Mouse (Mus musculus) spleen, adult 2 months (tissue): Measurements from ENCODE around the gene Scfd2.

Experiments
- CTCF ChIP-seq: fragments of 200-500 bp; IDR thresholded peaks from 2 replicates; pipeline ENCODE4 v1.5.1; 2011; ENCODE audit warnings: mild to moderate bottlenecking, inconsistent platforms; ENCODE audit not compliant: insufficient read depth, insufficient read length, insufficient replicate concordance; ENCODE audit errors: extremely low read depth
- POLR2A ChIP-seq: fragments of 200-500 bp; IDR thresholded peaks from 2 replicates; pipeline ENCODE4 v1.6.1; 2011; ENCODE audit warnings: low read depth, low read length, inconsistent platforms

DNA sequence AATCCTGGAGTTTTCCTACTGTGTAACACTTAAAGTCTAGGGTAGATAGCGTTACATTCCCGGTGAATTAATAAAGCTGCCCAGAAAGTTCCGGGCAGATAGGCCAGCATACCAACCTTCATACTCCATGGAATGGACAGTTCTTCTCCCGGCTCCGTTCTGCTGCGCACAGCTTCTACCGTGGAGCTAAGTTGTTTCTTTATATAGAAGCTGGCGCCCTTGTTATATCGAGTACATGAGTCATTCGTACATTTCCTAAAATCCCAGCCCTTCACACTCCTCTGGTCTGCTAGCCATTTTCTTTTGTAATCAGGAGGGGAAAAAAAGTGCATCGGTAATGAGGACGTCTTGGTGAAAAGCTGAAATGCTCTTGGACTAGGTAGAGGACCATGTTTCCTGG, 343.5 kb downstream of the Scfd2 start:
- TF ChIP-seq POLR2A = no peak
- TF ChIP-seq CTCF = no peak
